Mouse (Mus musculus) stomach, postnatal 0 days (tissue): Measurements from ENCODE around the gene Pcca.

Source experiments
- CTCF ChIP-seq: IDR thresholded peaks from 2 replicates; pipeline ENCODE4 v1.5.1; 2016; ENCODE audit warnings: antibody characterized with exemption, low read depth, mild to moderate bottlenecking, moderate library complexity
- EP300 ChIP-seq: optimal IDR thresholded peaks from 2 replicates; pipeline ENCODE3; 2016; ENCODE audit warnings: antibody characterized with exemption

- TF ChIP-seq CTCF (no peak), EP300 (no peak)
Measured at GRCm38 (mm10) chr14:122736806-122737205, 202.7 kb downstream of the Pcca start.
